Mouse (Mus musculus) heart, postnatal 0 days (tissue): ENCODE measurements around the gene Parm1.

Experiments
- CTCF ChIP-seq: IDR thresholded peaks from 2 replicates; pipeline ENCODE4 v1.5.1; 2016; ENCODE audit warnings: antibody characterized with exemption, control low read depth, low read depth
- EP300 ChIP-seq: IDR thresholded peaks from 2 replicates; pipeline ENCODE4 v1.6.1; 2016; ENCODE audit warnings: antibody characterized with exemption, low read depth

DNA sequence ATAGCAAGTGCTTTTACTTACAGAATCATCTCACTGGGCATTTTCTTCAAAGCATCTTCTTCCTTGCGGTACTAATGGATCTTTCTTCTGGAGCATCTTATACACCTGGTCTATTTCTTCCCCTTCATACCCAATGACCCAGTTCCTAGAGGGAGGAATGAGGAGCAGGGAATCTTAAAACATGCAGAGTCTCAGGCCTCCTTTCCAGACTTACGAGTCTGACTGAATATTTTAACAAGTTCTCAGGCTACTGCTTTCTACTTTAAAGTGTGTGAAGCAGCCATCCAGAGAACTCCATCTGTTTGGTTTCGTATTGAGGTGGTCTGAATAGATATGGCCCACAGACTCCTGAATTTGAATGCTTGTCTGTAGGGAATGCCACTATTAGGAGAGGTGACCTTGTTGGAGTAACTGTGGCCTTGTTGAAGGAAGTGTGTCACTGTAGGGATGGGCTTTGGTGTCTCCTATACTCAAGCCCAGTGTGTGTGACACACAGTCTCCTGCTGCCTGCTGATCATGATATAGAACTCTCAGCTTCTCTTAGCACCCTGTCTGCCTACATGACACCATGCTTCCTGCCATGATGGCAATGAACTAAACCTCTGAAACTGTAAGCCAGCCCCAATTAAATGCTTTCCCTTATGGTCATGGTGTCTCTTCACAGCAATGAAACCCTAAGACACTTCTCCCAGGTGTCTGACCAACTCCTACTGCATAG, 137.1 kb downstream of the Parm1 start:
- TF ChIP-seq CTCF = no peak
- no peak for TF ChIP-seq EP300
